Mouse (Mus musculus) MEL (cell line): Measurements from ENCODE around the gene Syn3.

ENCODE experiments used
- CHD2 ChIP-seq: IDR thresholded peaks from 2 replicates; pipeline ENCODE4 v1.6.1; 2011; ENCODE audit warnings: low read length, improper control_type of control experiment
- CTCF ChIP-seq, 3 experiments: IDR thresholded peaks in 2 of 3; conservative IDR thresholded peaks in 1 of 3; 2 replicates each; pipeline ENCODE4 v1.5.1; 2011 to 2012; ENCODE audit warnings: low read length in 3 of 3, low read depth in 2 of 3, mild to moderate bottlenecking in 2 of 3, improper control_type of control experiment in 1 of 3, inconsistent platforms in 1 of 3, mixed read lengths in 1 of 3, moderate library complexity in 1 of 3; ENCODE audit not compliant: control insufficient read depth in 1 of 3, insufficient read depth in 1 of 3, poor library complexity in 1 of 3, severe bottlenecking in 1 of 3
- EP300 ChIP-seq, 2 experiments: IDR thresholded peaks; 2 replicates each; pipeline ENCODE4 v1.6.1; 2011; ENCODE audit warnings: improper control_type of control experiment in 2 of 2, low read length in 2 of 2, low read depth in 1 of 2, mild to moderate bottlenecking in 1 of 2
- ETS1 ChIP-seq: IDR thresholded peaks from 2 replicates; pipeline ENCODE4 v1.6.1; 2012; ENCODE audit warnings: low read depth, mild to moderate bottlenecking, inconsistent platforms, low read length, improper control_type of control experiment, moderate library complexity
- MAX ChIP-seq: IDR thresholded peaks from 2 replicates; pipeline ENCODE4 v1.6.1; 2011; ENCODE audit warnings: low read length, improper control_type of control experiment
- MAZ ChIP-seq: IDR thresholded peaks from 2 replicates; pipeline ENCODE4 v1.6.1; 2012; ENCODE audit warnings: low read depth, mild to moderate bottlenecking, inconsistent platforms, low read length, improper control_type of control experiment
- MXI1 ChIP-seq: IDR thresholded peaks from 2 replicates; pipeline ENCODE4 v1.6.1; 2011; ENCODE audit warnings: mild to moderate bottlenecking, low read depth, low read length, improper control_type of control experiment
- POLR2A ChIP-seq, 2 experiments: IDR thresholded peaks; 2 replicates each; pipeline ENCODE4 v1.6.1; 2011 to 2012; ENCODE audit warnings: low read length in 2 of 2, mild to moderate bottlenecking in 2 of 2, control low read depth in 1 of 2, improper control_type of control experiment in 1 of 2, low read depth in 1 of 2, moderate library complexity in 1 of 2; ENCODE audit not compliant: control insufficient read depth in 1 of 2, insufficient read depth in 1 of 2, poor library complexity in 1 of 2
- POLR2AphosphoS2 ChIP-seq: IDR thresholded peaks from 2 replicates; pipeline ENCODE4 v1.6.1; 2011; ENCODE audit warnings: low read length, improper control_type of control experiment
- SIN3A ChIP-seq: IDR thresholded peaks from 2 replicates; pipeline ENCODE4 v1.6.1; 2012; ENCODE audit warnings: low read length, improper control_type of control experiment, inconsistent platforms
- TCF12 ChIP-seq: IDR thresholded peaks from 2 replicates; pipeline ENCODE4 v1.6.1; 2014; ENCODE audit warnings: low read depth, mild to moderate bottlenecking, inconsistent platforms, low read length, improper control_type of control experiment, moderate library complexity
- USF1 ChIP-seq: IDR thresholded peaks from 2 replicates; pipeline ENCODE4 v1.6.1; 2014; ENCODE audit warnings: low read depth, mild to moderate bottlenecking, inconsistent platforms, low read length, improper control_type of control experiment, moderate library complexity
- ZKSCAN1 ChIP-seq: IDR thresholded peaks from 2 replicates; pipeline ENCODE4 v1.6.1; 2012; ENCODE audit warnings: low read depth, mild to moderate bottlenecking, inconsistent platforms, low read length, improper control_type of control experiment, moderate library complexity
- ZMIZ1 ChIP-seq: IDR thresholded peaks from 2 replicates; pipeline ENCODE4 v1.6.1; 2012; ENCODE audit warnings: low read depth, mild to moderate bottlenecking, inconsistent platforms, low read length, improper control_type of control experiment, moderate library complexity

GRCm38 (mm10) chr10:86334581-86334980, 164.1 kb downstream of the Syn3 start:
- TF ChIP-seq CHD2 (no peak), TCF12 (no peak), CTCF (IDR thresholded peaks at IDR 0.05 in 2 of 3, conservative IDR thresholded peaks at IDR 0.05 in 1 of 3; ENCODE audit: control insufficient read depth in 1 of 3, insufficient read depth in 1 of 3, low read depth in 2 of 3, low read length in 3 of 3, poor library complexity in 1 of 3, severe bottlenecking in 1 of 3) (no peak), SIN3A (no peak), MAX (no peak), ZMIZ1 (no peak), USF1 (no peak), MAZ (no peak), EP300 (IDR thresholded peaks at IDR 0.05; ENCODE audit: low read depth in 1 of 2, low read length in 2 of 2) (no peak), POLR2A (IDR thresholded peaks at IDR 0.05; ENCODE audit: control insufficient read depth in 1 of 2, insufficient read depth in 1 of 2, low read depth in 1 of 2, low read length in 2 of 2, poor library complexity in 1 of 2) (no peak), MXI1 (no peak), ETS1 (no peak), ZKSCAN1 (no peak), POLR2AphosphoS2 (no peak)
